Mouse (Mus musculus) lung, embryonic 15.5 days (tissue): ENCODE data around the gene Matn4. TPM values are rescaled to one million over a fixed set of nuclear protein-coding genes. Genes with fewer than 3 reads are reported as not detected.

Experiments
- ATAC-seq: fragments of 200-750 bp; cut with Nextera tagmentation; 2 replicates; pipeline ENCODE4 v1.8.0; 2017; ENCODE audit warnings: moderate number of reproducible peaks, borderline replicate concordance; ENCODE audit not compliant: low FRiP score, low TSS enrichment; ENCODE audit errors: extremely low read depth
- H3K27ac ChIP-seq: fragments of 300-500 bp; sonication (generic); 2 replicates; pipeline ENCODE4 v1.5.1; 2015; ENCODE audit warnings: moderate library complexity, mild to moderate bottlenecking, inconsistent platforms
- H3K27me3 ChIP-seq: fragments of 300-500 bp; sonication (generic); 2 replicates; pipeline ENCODE4 v1.6.1; 2015; ENCODE audit warnings: inconsistent platforms
- H3K36me3 ChIP-seq: fragments of 300-500 bp; sonication (generic); 2 replicates; pipeline ENCODE4 v1.6.1; 2015; ENCODE audit warnings: inconsistent platforms
- H3K4me1 ChIP-seq: fragments of 300-500 bp; sonication (generic); 2 replicates; pipeline ENCODE4 v1.6.1; 2015; ENCODE audit warnings: inconsistent platforms
- H3K4me2 ChIP-seq: fragments of 300-500 bp; sonication (generic); 2 replicates; pipeline ENCODE4 v1.6.1; 2015; ENCODE audit warnings: inconsistent platforms, mild to moderate bottlenecking, moderate library complexity
- H3K4me3 ChIP-seq: fragments of 300-500 bp; sonication (generic); 2 replicates; pipeline ENCODE4 v1.5.1; 2015; ENCODE audit warnings: mild to moderate bottlenecking, inconsistent platforms
- H3K9ac ChIP-seq: fragments of 300-500 bp; sonication (generic); 2 replicates; pipeline ENCODE4 v1.6.1; 2015; ENCODE audit warnings: inconsistent platforms
- H3K9me3 ChIP-seq: fragments of 300-500 bp; sonication (generic); 2 replicates; pipeline ENCODE4 v1.6.1; 2016; ENCODE audit warnings: inconsistent platforms
- WGBS: fragments of 180-500 bp; shearing (Covaris S2); methylation state at CpG from one replicate; pipeline ENCODE4 v1.1.7; 2015; 5-methylcytosine and 5-hydroxymethylcytosine counted together
- polyA plus RNA-seq: library from polyadenylated mRNA; unstranded; fragments of >200 nt; fragmentation: Nextera tagmentation; extraction: Ambion mirVana; gene quantifications from 2 replicates; pipeline ENCODE4 v1.2.1, GENCODE M21; 2015

Gene Matn4
- polyA plus RNA-seq, 1 experiment from 2014 or later: 42.7 TPM

GRCm38 (mm10) chr2:164404082-164404990, 624 bp downstream of the Matn4 start:
- peak overlapping the region; percentile 46 for H3K4me3 ChIP-seq
- whole genome bisulfite sequencing: 1% methylated on average over 34 of the region's 49 CpGs
- H3K27me3 ChIP-seq: peaks cover 82% of the 10 kb centered on the region
- ATAC-seq: peak; percentile 66
- H3K9me3 ChIP-seq: no peaks in the 10 kb centered on the region
- no peaks in the 10 kb centered on the region for H3K36me3 ChIP-seq
- H3K27ac ChIP-seq: peak overlapping the region; percentile 94
- peak overlapping the region; percentile 74 for H3K4me2 ChIP-seq
- H3K9ac ChIP-seq: peak overlapping the region; percentile 48
- H3K4me1 ChIP-seq: peaks cover 60% of the 10 kb centered on the region

DNA sequence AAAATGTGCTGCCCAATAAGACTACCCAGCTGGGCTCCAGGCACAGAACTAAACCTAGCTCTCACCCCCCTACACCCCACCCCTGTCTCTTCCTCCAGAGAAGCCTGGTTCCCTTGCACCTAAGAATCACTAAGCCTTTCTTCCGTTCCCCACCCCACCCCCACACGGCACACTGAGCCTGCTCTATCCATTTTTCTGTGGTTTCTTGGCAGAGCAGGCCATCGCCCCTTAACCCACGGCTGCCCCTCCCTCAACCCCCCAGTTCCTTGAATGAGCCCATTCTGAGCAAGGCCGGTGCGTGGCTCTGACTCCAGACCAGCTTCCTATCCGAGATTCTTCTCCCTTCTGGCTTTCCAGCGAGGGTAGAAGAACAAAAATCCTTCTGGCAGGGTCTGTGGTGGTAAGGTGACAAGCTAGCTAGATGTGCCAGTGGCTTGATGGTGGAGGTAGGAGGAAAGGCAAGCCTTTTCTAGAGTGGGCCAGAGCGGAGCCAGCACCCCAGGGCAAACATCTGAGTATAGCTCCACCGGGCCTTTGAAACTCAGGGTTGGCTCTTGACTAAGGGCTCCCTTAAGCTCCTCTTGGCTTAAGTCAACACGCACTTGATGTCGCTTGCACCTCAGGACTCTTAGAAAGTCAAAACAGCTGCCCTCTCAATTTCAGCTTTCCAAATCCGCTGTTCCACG, 1.4 kb downstream of the Matn4 start:
- no peak overlapping the region for H3K9ac ChIP-seq
- peak overlapping the region; percentile 46 for H3K4me3 ChIP-seq
- no peaks in the 10 kb centered on the region for H3K36me3 ChIP-seq
- peak overlapping the region; percentile 74 for H3K4me2 ChIP-seq
- H3K27me3 ChIP-seq: peaks cover 86% of the 10 kb centered on the region
- H3K9me3 ChIP-seq: no peaks in the 10 kb centered on the region
- peaks cover 58% of the 10 kb centered on the region for H3K4me1 ChIP-seq
- WGBS: 12% methylated on average over 14 of the region's 14 CpGs
- H3K27ac ChIP-seq: peak overlapping the region; percentile 94
- peak; percentile 55 for ATAC-seq

DNA sequence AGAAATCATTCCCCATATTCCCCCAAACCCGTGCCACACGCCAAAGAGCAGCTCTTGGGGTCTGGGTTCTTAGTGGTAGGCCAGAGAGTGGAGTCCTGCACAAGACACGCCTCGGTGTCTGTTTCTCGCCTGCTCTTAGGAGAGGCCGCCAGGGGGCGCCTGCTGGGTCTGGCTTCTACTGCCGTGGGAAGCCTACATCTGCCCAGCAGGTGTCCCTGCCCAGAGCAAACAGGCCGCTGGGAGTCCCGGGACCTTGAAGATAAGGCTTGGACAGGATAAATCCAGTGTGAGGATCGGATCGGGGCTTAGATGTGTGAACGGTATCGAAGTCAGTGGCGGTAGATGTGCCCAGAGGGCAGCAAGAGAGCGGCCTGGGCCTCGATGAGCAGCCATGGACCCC, 2.1 kb downstream of the Matn4 start, which contains the start of gene Rbpjl:
Gene Rbpjl (plus strand): TSS at position 236 of the 400 bp plus-strand sequence.
- 4% methylated on average over 17 of the region's 17 CpGs for WGBS
- H3K4me1 ChIP-seq: peaks cover 51% of the 10 kb centered on the region
- H3K4me2 ChIP-seq: peak within 1 kb of the TSS; percentile 74
- no peak within 1 kb of the TSS for H3K9ac ChIP-seq
- peak within 1 kb of the TSS; percentile 94 for H3K27ac ChIP-seq
- no peaks in the 10 kb centered on the region for H3K9me3 ChIP-seq
- H3K27me3 ChIP-seq: peaks cover 82% of the 10 kb centered on the region
- peak within 1 kb of the TSS; percentile 46 for H3K4me3 ChIP-seq
- 0 out of 2 replicates have a peak, but pooled peaks have one; percentile 25 for ATAC-seq
- no peaks in the 10 kb centered on the region for H3K36me3 ChIP-seq

- H3K36me3 ChIP-seq: no peaks in the 10 kb centered on the region
- no peak overlapping the region for H3K4me2 ChIP-seq
- no peak for ATAC-seq
- peaks cover 33% of the 10 kb centered on the region for H3K27me3 ChIP-seq
- WGBS: 69% methylated on average over 12 of the region's 12 CpGs
- no peak overlapping the region for H3K4me3 ChIP-seq
- no peak overlapping the region for H3K27ac ChIP-seq
- no peak overlapping the region for H3K9ac ChIP-seq
- H3K9me3 ChIP-seq: no peaks in the 10 kb centered on the region
- H3K4me1 ChIP-seq: peaks cover 10% of the 10 kb centered on the region; the same call in 1 of the 2 replicates
Observed at GRCm38 (mm10) chr2:164396911-164397310, 8.0 kb downstream of the Matn4 start.

DNA sequence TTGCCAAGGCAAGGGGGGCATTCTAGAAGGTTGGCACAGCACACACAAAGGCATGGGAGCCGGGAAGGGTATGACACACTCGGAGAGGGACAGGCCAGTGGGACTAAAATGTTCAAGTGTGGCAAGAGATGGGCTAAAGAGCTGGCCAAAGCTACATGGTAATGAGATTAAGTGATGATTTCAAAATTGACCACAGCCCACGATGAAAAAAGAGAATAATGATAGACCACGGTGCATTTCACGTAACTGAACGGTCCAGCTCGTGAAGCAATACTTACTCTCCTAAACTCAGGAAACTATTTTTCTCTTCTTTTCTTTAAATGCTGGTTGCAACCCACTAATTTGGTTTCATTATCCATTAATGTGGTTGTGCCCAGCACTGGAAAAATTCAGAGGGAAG, 8.9 kb downstream of the Matn4 start:
- Histone ChIP-seq H3K9ac (no peak overlapping the region), H3K4me1 (peaks cover 10% of the 10 kb centered on the region; the same call in 1 of the 2 replicates), H3K4me2 (no peak overlapping the region), H3K27ac (no peak overlapping the region), H3K27me3 (peaks cover 24% of the 10 kb centered on the region), H3K36me3 (no peaks in the 10 kb centered on the region), H3K4me3 (no peak overlapping the region), H3K9me3 (no peaks in the 10 kb centered on the region)
- no peak for ATAC-seq
- 89% methylated on average over 7 of the region's 7 CpGs for WGBS

DNA sequence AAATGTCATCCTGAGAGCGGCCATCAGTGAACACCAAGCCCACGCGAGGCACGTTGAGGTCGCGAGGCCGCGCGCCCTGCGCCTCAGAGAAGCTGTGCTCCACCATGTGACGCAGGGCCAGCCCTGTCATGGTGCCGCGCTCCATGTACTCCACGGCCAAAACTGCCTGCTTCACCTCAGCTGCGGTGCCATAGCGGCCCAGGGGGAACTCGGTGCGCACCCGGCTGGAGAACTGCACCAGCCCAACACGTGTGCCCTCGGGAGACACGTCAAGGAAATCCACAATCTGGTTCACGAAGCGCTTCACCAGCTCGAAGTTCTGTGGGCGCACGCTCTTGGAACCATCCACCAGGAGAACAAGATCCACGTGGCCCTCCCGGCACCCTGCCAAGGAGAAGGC, 11.8 kb downstream of the Matn4 start:
- no peak for ATAC-seq
- H3K4me2 ChIP-seq: no peak overlapping the region
- peaks cover 17% of the 10 kb centered on the region for H3K4me1 ChIP-seq
- no peak overlapping the region for H3K9ac ChIP-seq
- H3K36me3 ChIP-seq: no peaks in the 10 kb centered on the region
- peaks cover 7% of the 10 kb centered on the region; the same call in 1 of the 2 replicates for H3K27me3 ChIP-seq
- H3K4me3 ChIP-seq: no peak overlapping the region
- 80% methylated on average over 29 of the region's 29 CpGs for WGBS
- H3K27ac ChIP-seq: no peak overlapping the region
- H3K9me3 ChIP-seq: no peaks in the 10 kb centered on the region

DNA sequence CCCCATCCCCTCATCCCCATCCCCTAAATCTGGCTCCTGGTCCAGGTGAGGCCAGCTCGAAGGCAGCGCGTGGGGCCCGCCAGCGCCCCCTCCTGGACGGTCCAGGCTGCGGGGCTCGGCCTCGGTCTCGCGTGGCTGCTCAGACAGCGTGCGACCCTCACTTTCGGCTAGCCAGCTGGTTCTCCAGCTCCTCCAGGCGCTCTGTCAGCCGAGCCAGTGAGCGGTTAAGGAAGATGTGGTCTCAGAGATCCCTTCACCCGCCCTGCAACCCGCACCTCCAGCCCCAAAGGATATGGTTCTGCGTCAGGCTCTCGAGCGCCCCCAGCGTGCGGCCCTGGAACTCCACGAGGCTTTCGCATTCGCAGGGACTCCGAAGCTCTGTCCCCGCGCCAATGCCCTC, 15.5 kb downstream of the Matn4 start:
- peak overlapping the region; percentile 61 for H3K27ac ChIP-seq
- peak overlapping the region; percentile 50 for H3K4me3 ChIP-seq
- H3K36me3 ChIP-seq: no peaks in the 10 kb centered on the region
- H3K4me2 ChIP-seq: peak overlapping the region; percentile 94
- no peaks in the 10 kb centered on the region for H3K9me3 ChIP-seq
- H3K27me3 ChIP-seq: peaks cover 10% of the 10 kb centered on the region; the same call in 1 of the 2 replicates
- H3K9ac ChIP-seq: peak overlapping the region; percentile 39
- peaks cover 40% of the 10 kb centered on the region for H3K4me1 ChIP-seq
- peak; percentile 50; the same call in 1 of the 2 replicates for ATAC-seq
- 2% methylated on average over 30 of the region's 30 CpGs for WGBS

- Histone ChIP-seq H3K27me3 (peaks cover 10% of the 10 kb centered on the region; the same call in 1 of the 2 replicates), H3K4me1 (peaks cover 43% of the 10 kb centered on the region), H3K9me3 (no peaks in the 10 kb centered on the region), H3K4me2 (peak within 1 kb of the TSS; percentile 94), H3K36me3 (no peaks in the 10 kb centered on the region), H3K4me3 (peak within 1 kb of the TSS; percentile 50), H3K9ac (peak within 1 kb of the TSS; percentile 39), H3K27ac (peak within 1 kb of the TSS; percentile 61)
- ATAC-seq: peak; percentile 80; the same call in 1 of the 2 replicates
- under 1% methylated on average over 17 of the region's 17 CpGs for WGBS
Observed at GRCm38 (mm10) chr2:164389020-164389419, 15.9 kb downstream of the Matn4 start, which contains the start of gene Slpi. TSS of gene Slpi (minus strand) at chr2:164389095.

GRCm38 (mm10) chr2:164386953-164387352, 18.0 kb downstream of the Matn4 start:
- no peak overlapping the region for H3K9ac ChIP-seq
- H3K4me1 ChIP-seq: peaks cover 49% of the 10 kb centered on the region
- ATAC-seq: no peak
- H3K27ac ChIP-seq: no peak overlapping the region
- no peaks in the 10 kb centered on the region for H3K36me3 ChIP-seq
- WGBS: 16% methylated on average over 8 of the region's 8 CpGs
- H3K9me3 ChIP-seq: no peaks in the 10 kb centered on the region
- H3K27me3 ChIP-seq: peaks cover 10% of the 10 kb centered on the region; the same call in 1 of the 2 replicates
- H3K4me2 ChIP-seq: 0 out of 2 replicates have a peak overlapping the region, but pooled peaks have one; percentile 23
- no peak overlapping the region for H3K4me3 ChIP-seq

- H3K27ac ChIP-seq: no peak overlapping the region; the same call in 1 of the 2 replicates
- H3K36me3 ChIP-seq: no peaks in the 10 kb centered on the region
- ATAC-seq: peak; percentile 78
- H3K9me3 ChIP-seq: no peaks in the 10 kb centered on the region
- peaks cover 49% of the 10 kb centered on the region for H3K4me1 ChIP-seq
- 9% methylated on average over 18 of the region's 18 CpGs for WGBS
- peaks cover 10% of the 10 kb centered on the region; the same call in 1 of the 2 replicates for H3K27me3 ChIP-seq
- H3K4me3 ChIP-seq: no peak overlapping the region
- peak overlapping the region; percentile 23 for H3K4me2 ChIP-seq
- H3K9ac ChIP-seq: no peak overlapping the region
Observed at GRCm38 (mm10) chr2:164385927-164386763, 18.8 kb downstream of the Matn4 start.
